ENCODE assay signal across 24 mouse cellular contexts in the genomic region with DNA sequence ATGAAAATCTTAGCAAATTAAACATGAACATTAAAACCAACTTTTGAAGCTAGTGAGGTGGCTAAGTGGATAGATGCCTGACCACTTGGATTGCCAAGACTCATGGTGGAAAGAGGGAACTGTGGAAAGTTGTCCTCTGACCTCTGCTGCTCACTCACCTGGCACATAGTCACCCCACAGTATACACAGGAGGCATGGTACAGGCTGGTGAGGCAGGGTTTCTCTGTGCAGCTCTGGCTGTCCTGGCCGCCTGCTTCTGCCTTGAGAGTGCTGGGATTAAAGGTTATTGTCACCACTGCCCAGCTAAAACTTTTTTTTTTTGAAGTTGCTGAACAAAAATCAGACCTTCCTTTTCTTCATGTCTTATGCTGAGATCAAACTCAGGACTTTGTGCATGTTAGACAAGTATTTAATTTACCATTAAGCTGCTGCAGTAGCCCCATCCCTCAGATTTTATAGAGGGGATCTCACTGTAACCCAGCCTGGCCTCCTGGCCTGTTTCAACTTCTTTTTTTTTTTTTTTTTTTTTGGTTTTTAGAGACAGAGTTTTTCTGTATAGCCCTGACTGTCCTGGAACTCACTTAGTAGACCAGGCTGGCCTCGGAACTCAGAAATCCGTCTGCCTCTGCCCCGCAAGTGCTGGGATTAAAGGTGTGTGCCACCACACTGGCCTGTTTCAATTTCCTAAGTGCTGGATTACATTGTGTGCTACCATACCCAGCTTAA. TPM values are rescaled to one million over a fixed set of nuclear protein-coding genes. Genes with fewer than 3 reads are reported as not detected.
A peak's percentile ranks its signal among the peaks of the same experiment; 100 is the strongest.
DNase-seq lines count a peak whose midpoint lies in the region; ATAC-seq lines count a peak whose summit lies in the region.
"Had no signal": no experiment of that assay in that cellular context is flagged by ENCODE, and none has a peak within 500 bp of the region (broad histone marks: within the 10 kb centered on the region; RNA-seq: fewer than 3 reads in every experiment).

No protein-coding gene starts in this region.

- DNase-seq in heart, postnatal 25 days (ENCODE audit: low spot score): no peak
- DNase-seq in kidney, postnatal 10 days: peak; percentile 54
- no peak for DNase-seq in urinary bladder, postnatal 36 days (ENCODE audit: low spot score in 2 of 2)
- DNase-seq in frontal cortex, postnatal 10 days (ENCODE audit: low spot score in 2 of 2): no peak
- DNase-seq: cerebellum, adult 11 months; cerebellum, adult 9-11 months; gastrocnemius, postnatal 36 days; liver, embryonic 13.5 days; lung, postnatal 36 days; thymus, adult 2 months; thymus, postnatal 4 days had no signal

- no peak overlapping the region for H3K4me2 ChIP-seq in heart, embryonic 12.5 days
- H3K4me2 ChIP-seq: embryonic facial prominence, embryonic 15.5 days; forebrain, embryonic 15.5 days; liver, embryonic 13.5 days; lung, embryonic 15.5 days; midbrain, embryonic 12.5 days had no signal

- intact Hi-C loops in heart, postnatal 25 days (cut with DNase I): loop anchor here (5.0 kb wide), 1 partner anchor 129 kb away; no protein-coding TSS in a partner anchor

- peaks cover 7% of the 10 kb centered on the region for H3K4me1 ChIP-seq in heart, embryonic 12.5 days (replicated peaks)
- H3K4me1 ChIP-seq in megakaryocyte, embryonic 14.5 days: peaks cover 26% of the 10 kb centered on the region

- ATAC-seq in heart, embryonic 12.5 days (ENCODE audit: insufficient number of reproducible peaks, low FRiP score): no peak
- ATAC-seq in megakaryocyte, adult 5-6 weeks (ENCODE audit: poor library complexity, severe bottlenecking): no peak
- ATAC-seq: CD4-positive, CD25-positive, alpha-beta regulatory T cell, adult 4 months; forebrain, embryonic 15.5 days; hindbrain, postnatal 0 days; intestine, embryonic 16.5 days had no signal

- 0 out of 2 replicates have a peak overlapping the region, but pooled peaks have one; percentile 16 for H3K27ac ChIP-seq in heart, embryonic 12.5 days (ENCODE audit: poor library complexity, severe bottlenecking)
- H3K27ac ChIP-seq: embryonic facial prominence, embryonic 15.5 days; forebrain, embryonic 15.5 days; hindbrain, postnatal 0 days; layer of hippocampus, adult 2 months; liver, embryonic 13.5 days; lung, embryonic 15.5 days; midbrain, embryonic 12.5 days; stomach, postnatal 0 days had no signal

- WGBS in heart, embryonic 12.5 days: 96% methylated on average over 4 of the region's 4 CpGs

- no peak overlapping the region for H3K4me3 ChIP-seq in heart, embryonic 12.5 days
- H3K4me3 ChIP-seq in megakaryocyte, embryonic 14.5 days (replicated peaks): peak overlapping the region; percentile 50
- H3K4me3 ChIP-seq: embryonic facial prominence, embryonic 15.5 days; forebrain, embryonic 15.5 days; layer of hippocampus, adult 2 months; liver, embryonic 13.5 days; lung, embryonic 15.5 days; midbrain, embryonic 12.5 days had no signal

- peaks cover 24% of the 10 kb centered on the region for H3K36me3 ChIP-seq in heart, embryonic 12.5 days
- H3K36me3 ChIP-seq in megakaryocyte, embryonic 14.5 days (replicated peaks; ENCODE audit: low read length): peaks cover 52% of the 10 kb centered on the region

- H3K27me3 ChIP-seq in heart, embryonic 12.5 days (replicated peaks): no peaks in the 10 kb centered on the region
- no peaks in the 10 kb centered on the region for H3K27me3 ChIP-seq in megakaryocyte, embryonic 14.5 days (replicated peaks)
- H3K27me3 ChIP-seq: embryonic facial prominence, embryonic 15.5 days; forebrain, embryonic 15.5 days; liver, embryonic 13.5 days; lung, embryonic 15.5 days; midbrain, embryonic 12.5 days had no signal

- H3K9ac ChIP-seq in heart, embryonic 12.5 days: no peak overlapping the region
- H3K9ac ChIP-seq: embryonic facial prominence, embryonic 15.5 days; forebrain, embryonic 15.5 days; liver, embryonic 13.5 days; lung, embryonic 15.5 days; midbrain, embryonic 12.5 days had no signal

- H3K9me3 ChIP-seq in heart, embryonic 12.5 days (replicated peaks): no peaks in the 10 kb centered on the region
- H3K9me3 ChIP-seq in megakaryocyte, embryonic 14.5 days: no peaks in the 10 kb centered on the region
- H3K9me3 ChIP-seq: embryonic facial prominence, embryonic 15.5 days; forebrain, embryonic 15.5 days; liver, embryonic 13.5 days; lung, embryonic 15.5 days; midbrain, embryonic 12.5 days had no signal

RNA-seq across cellular contexts. Expression of a gene that starts 13.2 kb away (rescaled TPM):
- polyA plus RNA-seq in heart, embryonic 12.5 days (2016; fragmentation: Nextera tagmentation; extraction: Ambion mirVana): 36.3 and 37.1 TPM in 2 replicates
- 10 to 100 TPM; 32.6 to 35.1 TPM for total RNA-seq in heart, postnatal 25 days (2021)
- 5.1 and 28.3 TPM in 2 replicates for polyA plus RNA-seq in megakaryocyte, embryonic 14.5 days (2012; ENCODE audit: insufficient read depth, low replicate concordance)
- 41.5 and 50.7 TPM in 2 replicates for total RNA-seq in megakaryocyte, adult 5-6 weeks (2015)
- total RNA-seq in megakaryocyte, adult 5-6 weeks (2017): 47.3 and 52.8 TPM in 2 replicates

RNA-seq across cellular contexts. Expression of a gene that starts 19.4 kb away (rescaled TPM):
- 7.7 and 8.8 TPM in 2 replicates for polyA plus RNA-seq in heart, embryonic 12.5 days (2016; fragmentation: Nextera tagmentation; extraction: Ambion mirVana)
- 1 to 10 TPM; 3.3 to 4.0 TPM for total RNA-seq in heart, postnatal 25 days (2021)
- polyA plus RNA-seq in megakaryocyte, embryonic 14.5 days (2012; ENCODE audit: insufficient read depth, low replicate concordance): 0.04 and 1.8 TPM in 2 replicates
- 0.09 TPM in 1 of 2 replicates, not detected in the other for total RNA-seq in megakaryocyte, adult 5-6 weeks (2015)
- total RNA-seq in megakaryocyte, adult 5-6 weeks (2017): not detected in 2 replicates
- total RNA-seq: common myeloid progenitor, adult 5-6 weeks had no signal

RNA-seq across cellular contexts. Expression of a gene that starts 30.7 kb away (rescaled TPM):
- 14.8 and 18.3 TPM in 2 replicates for polyA plus RNA-seq in heart, embryonic 12.5 days (2016; fragmentation: Nextera tagmentation; extraction: Ambion mirVana)
- 1 to 10 TPM; 3.5 to 3.8 TPM for total RNA-seq in heart, postnatal 25 days (2021)
- 0.12 and 1.7 TPM in 2 replicates for polyA plus RNA-seq in megakaryocyte, embryonic 14.5 days (2012; ENCODE audit: insufficient read depth, low replicate concordance)
- not detected in 2 replicates for total RNA-seq in megakaryocyte, adult 5-6 weeks (2015)
- 0.22 and 0.24 TPM in 2 replicates for total RNA-seq in megakaryocyte, adult 5-6 weeks (2017)
